Mouse (Mus musculus): ENCODE data around the gene Pkd1l1.

Gene Pkd1l1

GRCm38 (mm10) chr11:8936431-8937110 lies 36.5 kb downstream of the Pkd1l1 start:
- 86% methylated on average over 9 of the region's 9 CpGs for WGBS

GRCm38 (mm10) chr11:8916081-8916671 lies 56.9 kb downstream of the Pkd1l1 start:
- WGBS = 58% methylated on average over 8 of the region's 8 CpGs

- 89% methylated on average over 4 of the region's 4 CpGs for WGBS
Observed at GRCm38 (mm10) chr11:8882793-8883192, 90.3 kb downstream of the Pkd1l1 start.

- WGBS = 84% methylated on average over 2 of the region's 2 CpGs
Observed at GRCm38 (mm10) chr11:8881521-8881920, 91.5 kb downstream of the Pkd1l1 start.

GRCm38 (mm10) chr11:8870115-8870514 lies 103.0 kb downstream of the Pkd1l1 start:
- 80% methylated on average over 5 of the region's 5 CpGs for WGBS

- WGBS = 95% methylated on average over 7 of the region's 7 CpGs
Observed at GRCm38 (mm10) chr11:8866021-8866420, 107.0 kb downstream of the Pkd1l1 start.

- 67% methylated on average over 8 of the region's 8 CpGs for WGBS
Observed at GRCm38 (mm10) chr11:8863955-8864675, 109.0 kb downstream of the Pkd1l1 start.

- 90% methylated on average over 4 of the region's 4 CpGs for WGBS
Observed at GRCm38 (mm10) chr11:8862426-8862825, 110.6 kb downstream of the Pkd1l1 start.

- WGBS = 94% methylated on average over 4 of the region's 4 CpGs
Observed at GRCm38 (mm10) chr11:8861978-8862377, 111.1 kb downstream of the Pkd1l1 start.

GRCm38 (mm10) chr11:8860878-8861277 lies 112.2 kb downstream of the Pkd1l1 start:
- 36% methylated on average over 3 of the region's 3 CpGs for WGBS

GRCm38 (mm10) chr11:8859868-8860267 lies 113.2 kb downstream of the Pkd1l1 start:
- WGBS = 26% methylated on average over 5 of the region's 5 CpGs

- 81% methylated on average over 3 of the region's 3 CpGs for WGBS
Observed at GRCm38 (mm10) chr11:8859041-8859440, 114.0 kb downstream of the Pkd1l1 start.

GRCm38 (mm10) chr11:8856125-8856524 lies 116.9 kb downstream of the Pkd1l1 start:
- WGBS = 79% methylated on average over 5 of the region's 5 CpGs

- 55% methylated on average over 2 of the region's 2 CpGs for WGBS
Observed at GRCm38 (mm10) chr11:8847627-8848026, 125.4 kb downstream of the Pkd1l1 start.

GRCm38 (mm10) chr11:8836176-8836575 lies 136.9 kb downstream of the Pkd1l1 start:
- WGBS = 96% methylated on average over 6 of the region's 6 CpGs

GRCm38 (mm10) chr11:8834121-8834520 lies 138.9 kb downstream of the Pkd1l1 start:
- WGBS = 73% methylated on average over 4 of the region's 4 CpGs

- 86% methylated on average over 4 of the region's 4 CpGs for WGBS
Observed at GRCm38 (mm10) chr11:8830551-8830950, 142.5 kb downstream of the Pkd1l1 start.

GRCm38 (mm10) chr11:8829561-8829960 lies 143.5 kb downstream of the Pkd1l1 start:
- WGBS = 84% methylated on average over 3 of the region's 3 CpGs

- WGBS = 89% methylated on average over 9 of the region's 9 CpGs
Observed at GRCm38 (mm10) chr11:8828836-8829526, 144.1 kb downstream of the Pkd1l1 start.

GRCm38 (mm10) chr11:8826609-8827008 lies 146.5 kb downstream of the Pkd1l1 start:
- WGBS = 88% methylated on average over 5 of the region's 5 CpGs

GRCm38 (mm10) chr11:8826046-8826445 lies 147.0 kb downstream of the Pkd1l1 start:
- WGBS = 68% methylated on average over 3 of the region's 3 CpGs

GRCm38 (mm10) chr11:8825413-8825812 lies 147.7 kb downstream of the Pkd1l1 start:
- 93% methylated on average over 3 of the region's 3 CpGs for WGBS
